Mouse (Mus musculus): ENCODE measurements at regions not wholly inside any gene's neighbourhood (a gene's known extent, or its start where the extent isn't known, plus 50 kb on each side); places are given as distances from the start of the nearest gene placed in this dataset.

DNA sequence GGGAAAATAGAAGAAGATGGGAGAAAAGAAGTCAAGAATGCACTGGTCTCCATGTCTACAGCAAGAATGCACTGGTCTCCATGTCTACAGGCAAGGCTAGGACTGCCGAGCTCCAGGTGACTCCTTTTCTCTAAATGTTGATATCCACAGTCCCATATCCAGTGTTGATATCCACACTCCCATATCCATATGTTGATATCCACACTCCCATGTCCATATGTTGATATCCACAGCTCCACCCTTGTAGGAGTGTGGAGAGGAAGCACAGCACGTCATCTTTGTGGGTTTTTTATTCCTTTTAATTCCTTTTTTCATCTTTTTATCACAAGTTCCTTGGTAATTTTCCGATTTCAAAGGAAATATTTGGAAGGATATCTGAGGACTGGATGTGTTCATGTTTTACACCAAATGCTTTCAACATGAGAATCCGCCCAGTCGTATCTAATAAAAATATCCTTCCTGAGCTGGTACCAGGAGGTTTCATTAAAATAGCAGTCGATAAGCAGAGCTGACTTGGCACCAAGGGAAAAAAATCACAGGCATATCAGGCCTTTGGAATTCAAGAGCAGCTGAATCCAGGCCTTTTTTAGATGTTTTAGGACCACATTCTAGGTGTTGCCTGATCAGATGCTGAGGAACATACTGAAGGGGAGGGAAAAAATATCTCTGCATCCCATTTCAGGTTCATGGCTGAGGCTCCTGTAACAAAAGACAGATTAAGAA, 653.7 kb upstream of the Cdh11 start:
- no peak for DNase-seq

DNA sequence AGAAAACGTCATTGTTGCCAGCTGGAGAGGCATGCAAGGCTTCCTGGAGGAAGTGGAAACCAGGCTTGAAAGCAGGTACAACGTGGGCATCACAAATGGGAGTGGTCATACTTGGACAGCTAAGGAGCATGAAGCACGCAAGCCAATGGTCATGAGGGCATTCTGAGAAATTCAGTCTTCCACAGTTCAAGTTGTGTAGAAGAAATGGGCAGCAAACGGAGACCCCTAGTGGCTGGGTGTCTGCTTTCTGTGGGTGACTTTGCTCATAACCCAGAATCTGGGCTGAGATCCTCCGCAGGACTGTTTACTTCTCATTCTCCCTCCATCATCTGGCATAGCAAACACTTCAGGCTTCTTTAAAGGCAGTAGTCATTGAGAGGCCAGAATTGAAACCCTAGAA, 655.7 kb upstream of the Cdh11 start:
- DNase-seq = peak; percentile 46

DNA sequence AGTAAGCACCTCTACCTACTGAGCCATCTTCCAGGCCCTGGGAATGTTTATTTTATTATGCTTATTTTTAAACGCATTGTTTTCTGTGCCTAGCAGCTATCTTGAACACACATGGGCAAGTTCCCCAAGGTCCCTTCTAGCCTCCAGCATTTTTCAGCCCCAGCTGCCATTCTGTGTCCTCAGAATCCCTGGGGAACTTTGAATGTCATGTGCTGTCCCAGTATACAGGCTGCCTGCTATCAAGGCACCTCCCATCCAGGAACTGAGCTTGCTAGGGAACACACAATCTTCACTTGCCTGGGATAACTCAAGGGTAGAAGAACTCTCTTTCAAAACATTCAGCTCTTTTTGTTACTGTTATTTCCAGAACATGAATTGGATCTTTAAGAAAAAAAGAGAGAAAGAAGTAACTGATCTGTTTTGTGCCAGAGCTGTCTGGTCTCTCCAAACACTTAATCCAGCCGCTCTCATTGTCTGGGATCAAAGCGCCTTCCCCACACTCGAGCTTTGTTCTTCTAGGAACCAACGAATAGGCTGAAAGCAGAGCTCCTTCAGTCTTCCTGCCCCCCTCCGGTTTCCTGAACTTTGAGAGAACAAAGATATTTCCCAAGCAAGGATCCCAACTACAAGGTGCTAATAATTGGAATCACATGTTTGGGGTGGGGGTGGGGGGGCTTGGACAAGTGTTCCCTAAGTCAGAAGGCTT, 657.1 kb upstream of the Cdh11 start:
- DNase-seq = no peak

DNA sequence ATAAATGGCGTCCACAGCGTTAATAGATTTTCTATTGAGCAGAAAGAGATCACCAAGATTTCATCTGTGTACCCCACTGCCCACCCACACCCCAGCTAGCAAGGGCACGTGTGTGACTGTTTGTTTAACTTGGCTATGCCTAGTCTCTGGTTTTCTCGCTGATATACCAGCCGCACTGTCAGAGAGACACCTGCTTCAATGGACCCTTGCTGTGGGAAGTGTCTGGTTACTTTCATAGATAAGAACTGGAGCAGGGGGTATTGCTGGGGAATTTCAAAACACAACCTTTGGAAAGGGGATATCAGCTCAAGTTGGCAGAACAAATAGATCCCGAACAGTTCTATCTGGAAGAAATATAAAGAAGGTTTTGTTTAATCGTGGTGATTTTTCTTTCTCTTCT, 656.8 kb upstream of the Cdh5 start:
- no peak for DNase-seq

DNA sequence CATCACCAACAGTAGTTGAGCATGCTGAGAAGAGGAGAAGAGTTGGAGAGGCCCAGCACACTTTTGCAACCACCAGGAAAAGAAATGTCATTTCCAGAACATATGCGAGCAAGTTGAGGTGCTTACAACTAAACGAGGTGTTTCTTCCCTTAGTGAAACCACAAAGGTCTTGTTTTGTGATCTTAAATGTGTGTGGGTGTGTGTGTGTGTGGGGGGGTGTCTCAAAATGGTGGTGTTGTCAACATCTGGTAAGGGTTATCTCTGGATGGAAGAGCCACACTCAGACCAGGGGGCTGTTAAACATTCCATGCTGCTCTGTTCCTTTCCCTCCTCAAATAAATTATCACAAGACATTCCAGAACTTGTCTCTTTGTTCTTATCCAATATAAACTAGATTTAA, 656.0 kb upstream of the Cdh5 start:
- DNase-seq = no peak

DNA sequence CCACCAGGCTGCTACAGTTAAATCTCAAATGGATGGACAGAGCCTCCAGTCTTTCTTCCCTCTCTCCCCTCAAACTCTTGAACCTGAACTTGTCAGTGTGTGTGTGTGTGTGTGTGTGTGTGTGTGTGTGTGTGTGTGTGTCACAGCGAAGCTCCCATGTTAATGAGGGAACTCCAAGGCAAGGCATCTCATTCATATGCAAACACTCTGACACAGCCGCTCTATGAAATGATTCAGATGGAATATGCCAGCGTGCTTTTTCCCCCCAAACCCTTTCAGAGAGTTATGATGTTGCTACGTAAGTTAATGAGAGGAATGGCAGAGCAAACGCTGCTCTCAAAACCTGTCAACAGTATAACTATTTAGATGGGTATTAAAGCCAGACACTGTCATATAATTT, 653.5 kb upstream of the Cdh5 start:
- DNase-seq = no peak

DNA sequence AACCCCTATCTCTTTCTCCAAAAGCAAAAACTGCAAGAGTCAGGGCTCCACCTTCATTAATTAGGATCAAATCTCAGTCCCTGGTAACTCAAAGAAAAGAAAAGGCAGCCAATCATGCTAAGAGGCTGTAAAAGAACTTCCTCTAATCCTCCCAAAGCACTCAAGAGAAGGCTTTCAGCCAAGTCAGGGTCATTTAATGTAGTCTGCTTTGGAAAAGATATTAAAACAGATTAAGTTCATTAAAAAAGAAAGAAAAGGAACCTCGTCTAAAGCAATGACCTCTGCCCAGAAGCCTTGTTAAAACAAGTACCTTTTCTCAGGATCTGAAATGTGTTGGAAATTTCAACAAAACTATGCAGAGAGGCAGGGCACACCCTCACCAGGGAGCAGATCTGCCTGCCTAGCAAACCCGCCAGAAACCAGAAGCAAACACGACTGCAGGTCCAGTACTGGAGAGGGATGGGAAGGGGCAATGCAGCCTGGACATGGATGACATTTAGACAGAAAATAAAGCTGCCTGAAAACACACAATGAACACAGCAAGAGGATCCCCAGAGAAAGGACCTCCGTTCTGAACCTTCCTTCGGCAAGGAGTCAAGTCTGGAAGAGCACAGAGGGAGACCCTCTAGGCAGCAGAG, 649.9 kb upstream of the Cdh5 start:
- no peak for DNase-seq

DNA sequence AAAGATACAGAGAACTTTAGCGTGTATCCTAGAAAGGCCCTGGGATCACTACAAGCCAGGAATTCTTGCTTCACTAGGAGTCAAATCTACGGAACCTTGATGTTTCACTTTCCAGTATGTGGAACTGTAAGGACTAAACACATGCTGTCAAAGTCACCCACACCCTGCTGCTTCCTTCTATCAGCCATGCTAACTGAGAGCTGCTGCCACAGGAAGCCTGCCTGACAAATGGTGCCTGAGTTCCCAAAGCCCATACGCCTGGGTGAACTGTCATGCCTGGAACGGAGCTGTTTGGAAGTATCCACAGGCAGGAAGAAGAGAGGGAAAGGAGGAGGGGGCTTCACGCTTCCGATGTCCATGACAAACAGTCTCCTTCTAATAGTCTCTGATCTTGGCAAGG, 644.2 kb upstream of the Cdh5 start:
- DNase-seq = no peak

DNA sequence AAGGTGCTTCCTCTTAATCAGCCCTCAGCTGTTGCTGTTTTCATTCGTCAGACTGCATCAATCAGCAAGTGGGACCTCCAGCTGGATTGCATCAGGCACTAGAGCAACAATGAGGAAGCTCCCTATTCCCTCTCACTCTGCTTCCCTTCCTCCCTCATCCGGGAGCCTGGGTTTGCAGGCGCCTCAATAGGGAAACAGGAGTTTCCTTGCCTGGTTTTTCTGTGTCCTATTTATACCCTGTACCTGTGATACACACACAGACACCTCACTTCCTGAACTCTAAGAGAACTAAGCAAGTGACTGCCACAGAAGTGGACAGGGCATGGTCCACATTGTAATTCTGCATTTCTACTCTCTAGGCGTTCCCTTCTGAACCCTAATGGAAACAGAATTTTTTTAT, 637.9 kb upstream of the Cdh5 start:
- no peak for DNase-seq

DNA sequence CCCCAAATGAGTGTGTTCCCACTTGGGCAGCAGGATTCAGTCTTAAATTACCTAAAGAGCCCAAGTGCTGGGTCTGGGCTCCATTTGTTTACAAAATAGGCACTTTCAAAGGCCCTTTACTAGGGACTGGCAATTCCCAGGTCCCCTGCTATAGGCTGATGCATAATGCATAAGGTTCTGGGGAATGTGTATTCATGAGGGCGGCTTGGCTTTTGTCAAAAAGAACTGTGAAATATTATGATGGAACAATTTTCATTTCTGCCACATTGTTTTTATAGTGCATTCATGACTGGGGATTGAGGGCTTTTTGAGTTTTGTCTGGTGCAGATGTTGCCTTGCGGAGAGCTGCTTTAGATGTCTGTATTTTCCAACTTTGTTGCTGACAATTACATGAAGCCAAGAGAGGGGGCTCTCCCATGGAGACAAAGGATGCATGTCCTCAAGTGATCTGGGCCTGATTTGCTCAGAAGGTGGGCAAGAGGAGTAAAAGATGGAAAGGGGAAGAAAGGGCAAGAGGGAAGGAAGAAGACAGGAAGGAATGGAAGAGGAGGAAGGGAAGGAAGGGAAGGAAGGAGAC, 636.6 kb upstream of the Cdh5 start:
- DNase-seq = no peak

DNA sequence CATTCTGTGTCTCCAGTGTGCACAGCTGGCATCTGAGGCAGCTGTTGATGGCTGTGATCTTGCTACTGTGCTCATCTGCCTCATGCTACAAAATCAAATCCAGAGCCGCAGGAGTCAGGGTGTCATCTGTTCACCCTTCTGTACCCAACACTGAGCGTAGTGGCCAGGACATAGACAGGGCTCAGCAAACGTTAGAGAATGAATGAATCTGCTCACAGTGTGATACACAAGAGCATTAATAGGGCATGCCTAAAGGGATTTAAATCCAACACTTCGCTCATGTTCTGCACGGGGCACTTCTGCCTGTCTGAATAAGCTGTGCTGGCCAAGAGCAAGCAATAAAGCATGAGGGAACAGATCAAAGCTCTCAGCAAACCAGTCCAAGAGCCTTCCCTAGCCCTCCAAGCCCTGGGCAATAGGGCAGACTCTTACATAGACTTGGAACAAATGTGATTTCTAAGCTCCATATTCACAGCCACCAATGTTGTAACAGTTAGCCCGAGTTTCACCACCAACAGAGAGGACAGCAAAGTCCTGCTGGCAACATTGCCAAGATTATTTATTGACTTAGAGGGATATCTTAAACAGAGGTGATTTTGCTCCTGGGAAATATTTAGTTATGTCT, 633.8 kb upstream of the Cdh5 start:
- peak; percentile 15 for DNase-seq

DNA sequence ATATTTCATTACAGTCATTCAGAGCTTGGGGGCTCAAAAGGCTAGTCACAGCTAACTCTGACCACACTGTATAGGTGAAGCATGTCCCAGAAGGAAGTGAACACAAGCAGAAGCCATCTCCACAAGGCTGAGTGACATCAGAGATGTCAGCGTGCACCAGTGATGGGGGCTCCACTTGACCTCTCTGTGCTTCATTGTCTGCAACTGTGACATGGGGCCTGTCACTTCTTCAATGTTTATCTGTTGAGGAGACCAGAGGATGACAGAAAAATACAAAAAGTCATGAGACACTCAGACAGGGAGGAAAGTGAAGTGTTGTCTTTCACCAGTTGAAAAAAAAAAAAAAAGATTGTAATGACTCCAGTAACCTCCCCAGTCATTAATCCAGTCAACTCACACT, 632.4 kb upstream of the Cdh5 start:
- no peak for DNase-seq

DNA sequence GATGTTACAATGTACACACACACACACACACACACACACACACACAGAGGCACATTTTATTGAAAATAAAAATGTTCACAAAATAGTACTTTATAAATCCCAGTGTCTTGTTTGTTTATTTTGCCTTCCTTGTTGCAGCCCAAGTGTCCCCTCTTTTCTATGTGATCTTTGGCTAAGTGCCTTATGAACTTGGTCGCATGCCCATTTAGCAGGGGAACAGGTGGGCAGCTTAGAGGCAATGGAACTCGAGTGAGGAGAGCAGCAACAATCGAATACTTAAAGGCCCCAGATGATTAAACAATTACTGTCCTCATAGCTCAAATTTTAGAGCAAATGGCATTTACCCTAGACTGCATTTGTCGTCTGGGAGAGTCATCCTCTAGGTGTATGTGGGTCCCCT, 631.1 kb upstream of the Cdh5 start:
- DNase-seq = no peak

DNA sequence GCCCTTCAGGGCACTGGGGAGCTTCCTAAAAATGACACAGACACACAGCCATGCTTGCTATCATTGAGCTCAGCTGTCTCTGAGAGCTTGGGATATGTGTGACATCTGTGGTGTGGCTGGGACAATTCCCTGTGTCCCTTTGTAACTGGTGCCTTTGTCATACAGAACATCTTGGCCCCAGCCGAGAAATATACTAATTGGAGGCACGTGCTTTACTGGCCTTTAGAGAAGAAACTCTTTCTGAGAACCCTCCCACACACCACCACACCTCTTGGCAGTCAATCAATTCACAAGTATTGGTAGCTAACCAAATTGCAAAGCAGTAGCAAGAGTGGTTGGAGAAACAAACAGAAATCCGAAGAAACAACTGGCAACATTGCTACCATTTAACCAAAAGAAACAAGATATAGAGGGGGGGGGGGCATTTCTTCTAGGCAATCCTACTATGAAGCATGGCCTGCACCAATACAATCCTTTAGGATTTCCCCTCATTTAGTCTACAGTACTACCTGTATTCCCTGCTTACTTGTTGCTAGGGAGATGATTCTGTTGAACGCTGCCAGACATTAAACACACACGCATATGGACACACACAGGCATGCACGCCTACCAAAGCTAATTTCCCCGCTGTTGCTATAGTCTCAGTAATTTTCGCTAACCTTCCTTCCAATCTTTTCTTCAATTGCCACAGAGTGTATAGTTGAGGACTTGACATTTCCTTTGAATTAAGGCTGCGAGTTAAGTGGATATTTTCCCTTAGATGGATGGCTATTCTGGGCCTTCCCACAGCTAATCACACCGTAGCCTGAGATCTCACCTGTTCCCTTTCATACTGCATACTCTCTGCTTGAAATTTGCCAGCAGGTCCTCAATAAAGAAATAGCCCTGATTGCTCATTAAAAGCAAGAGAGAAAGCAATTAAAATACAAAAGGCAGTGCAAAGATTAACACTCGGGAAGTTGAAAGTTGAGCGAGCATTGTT, 625.3 kb upstream of the Cdh5 start:
- no peak for DNase-seq

DNA sequence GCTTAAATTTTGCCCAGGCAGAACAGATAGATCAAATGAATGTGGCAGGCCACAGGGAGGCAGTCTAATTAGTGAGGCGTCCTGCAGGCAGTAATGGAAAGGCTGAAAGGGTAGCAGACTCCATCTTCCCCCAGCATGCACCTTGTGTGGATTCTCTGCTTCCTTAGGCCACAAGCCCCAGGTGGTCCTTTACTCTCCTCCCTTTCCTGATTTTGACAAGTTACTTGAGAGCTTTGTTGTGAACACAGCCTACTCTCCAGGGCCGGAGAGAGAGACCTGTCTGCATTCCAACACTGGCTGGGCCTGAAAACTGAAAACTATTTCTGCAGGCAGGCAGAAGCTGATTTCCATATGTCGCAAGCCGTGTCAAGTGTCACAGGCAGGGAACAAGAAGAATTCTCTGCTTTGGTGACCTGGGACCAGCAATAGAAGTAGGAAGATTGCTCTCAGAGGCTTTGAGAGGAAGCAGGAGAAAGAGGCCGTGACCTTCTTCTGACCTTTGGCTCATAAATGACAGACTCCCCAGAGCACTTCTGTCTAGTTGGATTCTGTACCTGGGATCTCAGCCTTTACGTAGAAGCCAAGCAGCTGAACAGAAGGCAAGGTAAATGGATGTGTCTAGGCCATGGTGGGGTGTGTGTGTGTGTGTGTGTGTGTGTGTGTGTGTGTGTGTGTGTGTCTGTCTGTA, 619.2 kb upstream of the Cdh5 start:
- DNase-seq = no peak

DNA sequence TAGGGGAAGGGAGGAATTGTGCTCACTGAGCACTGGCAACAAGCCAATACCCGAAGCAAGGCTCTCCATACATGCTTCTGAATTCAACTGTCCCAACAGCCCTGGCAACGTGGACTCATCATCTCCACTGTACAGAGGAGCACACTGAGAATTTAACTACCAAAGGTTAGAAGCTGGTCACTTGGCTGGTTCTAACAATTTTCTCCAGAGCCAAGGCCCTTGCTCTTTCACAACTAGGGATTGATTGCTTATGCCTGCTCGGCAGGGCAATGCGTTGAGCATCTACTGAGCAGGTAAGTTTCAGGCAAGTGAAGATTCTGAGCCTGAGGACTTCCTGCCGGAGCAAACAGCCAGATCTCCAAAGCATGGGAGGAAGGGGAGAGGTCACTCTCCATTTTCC, 616.0 kb upstream of the Cdh5 start:
- no peak for DNase-seq

DNA sequence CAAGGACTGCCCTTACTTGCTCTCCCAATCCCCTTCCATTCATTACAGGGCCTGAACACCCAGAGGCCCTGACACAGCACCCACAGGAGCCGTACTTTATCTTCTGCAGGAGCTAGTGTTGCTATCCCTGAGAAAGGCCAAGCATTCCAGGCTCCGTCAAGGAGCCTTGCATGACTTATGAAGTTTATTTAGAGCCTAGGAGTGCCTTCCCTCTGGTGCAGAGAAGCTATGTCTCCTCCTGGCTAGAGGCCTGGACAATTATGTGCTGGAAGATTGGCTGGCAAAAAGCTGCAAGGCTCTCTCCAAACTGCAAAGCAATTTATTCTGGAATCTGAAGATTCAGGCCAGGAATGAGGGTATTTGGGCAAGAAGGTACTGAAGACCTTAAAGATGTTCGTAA, 612.0 kb upstream of the Cdh5 start:
- DNase-seq = no peak

DNA sequence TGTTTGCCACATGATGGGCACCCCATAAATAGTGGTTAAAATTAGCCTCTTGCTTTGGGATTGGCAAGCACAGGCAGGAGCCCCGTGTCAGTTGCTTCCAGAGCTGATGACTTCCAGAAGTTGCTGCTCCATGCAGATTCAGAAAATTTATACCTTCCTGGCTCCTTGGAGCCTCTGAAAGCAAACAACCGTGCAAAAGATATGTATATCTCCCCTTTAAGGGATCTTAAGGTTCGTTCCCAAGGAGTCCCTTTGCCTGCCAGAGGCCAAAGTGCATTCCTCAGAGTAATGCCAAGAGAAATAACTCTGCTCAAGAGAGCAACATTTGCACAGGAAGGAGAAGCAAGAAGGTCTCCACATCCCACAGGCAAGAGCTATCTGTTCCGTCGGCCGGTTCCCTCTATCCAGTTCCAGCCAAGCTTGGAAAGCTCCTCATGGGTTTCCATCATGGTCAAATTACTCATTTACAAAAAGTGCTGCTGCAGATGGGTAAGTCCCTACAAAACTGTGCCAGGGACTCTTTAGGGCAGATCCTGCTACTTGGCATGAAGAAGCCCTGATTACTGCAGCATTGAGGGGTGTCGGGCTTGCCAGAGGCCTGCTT, 608.4 kb upstream of the Cdh5 start:
- DNase-seq = no peak

DNA sequence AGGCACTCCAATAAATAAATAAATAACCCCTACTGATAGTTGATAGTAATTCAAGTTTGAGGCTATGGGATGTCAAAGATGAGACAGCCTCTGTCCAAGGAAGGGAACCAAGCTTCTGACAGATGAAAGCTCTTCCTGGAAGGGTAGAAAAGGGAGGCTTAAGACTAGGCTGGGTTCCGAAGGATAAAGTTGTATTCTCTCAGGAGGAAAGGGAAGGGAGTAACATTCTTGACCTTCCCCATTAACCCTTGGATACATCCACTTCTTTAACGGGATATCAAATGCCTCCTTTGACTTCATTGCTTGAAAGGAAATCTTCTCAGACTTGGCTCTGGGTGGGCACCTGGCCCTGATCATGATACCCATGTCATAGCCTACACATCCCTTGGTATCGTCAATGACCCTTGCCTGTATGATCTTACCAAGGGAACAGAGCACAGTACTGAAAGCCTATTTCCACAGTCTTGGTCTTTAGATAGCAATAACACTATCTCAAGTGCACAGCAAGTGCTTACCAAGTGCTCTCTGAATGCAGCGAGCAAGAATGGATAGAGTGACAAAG, 607.4 kb upstream of the Cdh5 start:
- DNase-seq = no peak

DNA sequence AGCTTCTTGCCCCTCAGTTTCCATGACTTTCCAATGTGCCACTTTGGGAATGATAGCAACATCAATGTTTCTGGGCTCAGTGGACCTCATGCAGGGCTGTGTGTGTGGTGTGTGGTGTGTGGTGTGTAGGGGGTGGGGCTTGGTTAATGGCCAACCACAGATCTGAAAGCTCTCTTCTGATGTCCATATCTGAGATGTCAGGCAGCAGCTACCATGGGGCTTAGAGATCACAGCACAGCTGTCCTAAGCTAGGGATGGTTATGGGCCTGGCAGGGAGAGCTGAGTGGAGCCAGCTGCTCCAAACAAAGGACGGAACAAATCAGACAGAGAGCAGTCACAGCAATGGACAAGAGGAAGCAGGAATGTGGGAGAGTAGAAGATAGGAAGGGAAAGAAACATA, 606.8 kb upstream of the Cdh5 start:
- DNase-seq = no peak
